Mouse (Mus musculus): Measurements from ENCODE around the gene Abcc10. TPM values are rescaled to one million over a fixed set of nuclear protein-coding genes. Genes with fewer than 3 reads are reported as not detected.

Gene Abcc10
- 8.2 and 9.3 TPM in 2 replicates for polyA plus RNA-seq (2014; fragmentation: Nextera tagmentation; extraction: Ambion mirVana)

GRCm38 (mm10) chr17:46327906-46328534 is at the start of gene Abcc10:
TSS of gene Abcc10 (minus strand) at chr17:46328352.
- Histone ChIP-seq H3K4me1 (replicated peaks; ENCODE audit: control insufficient read depth, insufficient read depth, low read length) (peaks cover 9% of the 10 kb centered on the region; the same call in 1 of the 2 replicates), H3K36me3 (replicated peaks; ENCODE audit: control insufficient read depth, insufficient read depth) (peaks cover 5% of the 10 kb centered on the region; the same call in 1 of the 2 replicates), H3K27me3 (ENCODE audit: control insufficient read depth, insufficient read depth, low read length) (no peaks in the 10 kb centered on the region), H3K9me3 (ENCODE audit: control insufficient read depth, low read length) (no peaks in the 10 kb centered on the region), H3K9ac (peak within 1 kb of the TSS; percentile 89), H3K4me3 (replicated peaks; ENCODE audit: low read length) (peak within 1 kb of the TSS; percentile 79), H3K27ac (peak within 1 kb of the TSS; percentile 94), H3K4me2 (replicated peaks) (peak within 1 kb of the TSS; percentile 89)
- peak; percentile 96 for DNase-seq (ENCODE audit: low spot score)
- peak; percentile 99 for ATAC-seq (ENCODE audit: low FRiP score)
- WGBS: under 1% methylated on average over 40 of the region's 40 CpGs

GRCm38 (mm10) chr17:46371783-46372182 is 43.6 kb upstream of the Abcc10 start:
- no peaks in the 10 kb centered on the region for H3K36me3 ChIP-seq (replicated peaks; ENCODE audit: control insufficient read depth, insufficient read depth)
- H3K27me3 ChIP-seq (ENCODE audit: control insufficient read depth, insufficient read depth, low read length): no peaks in the 10 kb centered on the region
- H3K9ac ChIP-seq: no peak overlapping the region
- DNase-seq (ENCODE audit: low spot score) (no peak), ATAC-seq (ENCODE audit: low FRiP score) (no peak)
- H3K4me2 ChIP-seq (replicated peaks): no peak overlapping the region
- WGBS: 81% methylated on average over 3 of the region's 3 CpGs
- H3K27ac ChIP-seq: no peak overlapping the region
- no peak overlapping the region for H3K4me3 ChIP-seq (replicated peaks; ENCODE audit: low read length)
- H3K9me3 ChIP-seq (ENCODE audit: control insufficient read depth, low read length): no peaks in the 10 kb centered on the region
- H3K4me1 ChIP-seq (replicated peaks; ENCODE audit: control insufficient read depth, insufficient read depth, low read length): no peaks in the 10 kb centered on the region

- no peaks in the 10 kb centered on the region for H3K4me1 ChIP-seq (replicated peaks; ENCODE audit: control insufficient read depth, insufficient read depth, low read length)
- H3K9ac ChIP-seq: no peak overlapping the region
- ATAC-seq (ENCODE audit: low FRiP score) (no peak), DNase-seq (ENCODE audit: low spot score) (no peak)
- H3K4me3 ChIP-seq (replicated peaks; ENCODE audit: low read length): no peak overlapping the region
- H3K36me3 ChIP-seq (replicated peaks; ENCODE audit: control insufficient read depth, insufficient read depth): no peaks in the 10 kb centered on the region
- WGBS: 90% methylated on average over 8 of the region's 8 CpGs
- H3K9me3 ChIP-seq (ENCODE audit: control insufficient read depth, low read length): no peaks in the 10 kb centered on the region
- no peaks in the 10 kb centered on the region for H3K27me3 ChIP-seq (ENCODE audit: control insufficient read depth, insufficient read depth, low read length)
- no peak overlapping the region for H3K4me2 ChIP-seq (replicated peaks)
- no peak overlapping the region for H3K27ac ChIP-seq
These were observed 23.0 kb upstream of the Abcc10 start for GRCm38 (mm10) chr17:46351026-46351700.

GRCm38 (mm10) chr17:46341208-46341607 is 13.1 kb upstream of the Abcc10 start:
- WGBS: 84% methylated on average over 7 of the region's 7 CpGs
- ATAC-seq (ENCODE audit: low FRiP score): no peak
- no peak overlapping the region for H3K9ac ChIP-seq
- no peak overlapping the region for H3K4me3 ChIP-seq (replicated peaks; ENCODE audit: low read length)
- H3K4me1 ChIP-seq (replicated peaks; ENCODE audit: control insufficient read depth, insufficient read depth, low read length): no peaks in the 10 kb centered on the region
- H3K36me3 ChIP-seq (replicated peaks; ENCODE audit: control insufficient read depth, insufficient read depth): no peaks in the 10 kb centered on the region
- H3K4me2 ChIP-seq (replicated peaks): no peak overlapping the region
- H3K27me3 ChIP-seq (ENCODE audit: control insufficient read depth, insufficient read depth, low read length): no peaks in the 10 kb centered on the region
- H3K9me3 ChIP-seq (ENCODE audit: control insufficient read depth, low read length): no peaks in the 10 kb centered on the region
- H3K27ac ChIP-seq: no peak overlapping the region
- DNase-seq (ENCODE audit: low spot score): no peak

- DNase-seq (ENCODE audit: low spot score): peak; percentile 26
These were observed 8.3 kb upstream of the Abcc10 start for GRCm38 (mm10) chr17:46336475-46336874.

GRCm38 (mm10) chr17:46328723-46329122 is 571 bp upstream of the Abcc10 start:
- H3K27me3 ChIP-seq (ENCODE audit: control insufficient read depth, insufficient read depth, low read length): no peaks in the 10 kb centered on the region
- ATAC-seq (ENCODE audit: low FRiP score): no peak
- H3K36me3 ChIP-seq (replicated peaks; ENCODE audit: control insufficient read depth, insufficient read depth): no peaks in the 10 kb centered on the region
- H3K27ac ChIP-seq: peak overlapping the region; percentile 94
- DNase-seq (ENCODE audit: low spot score): no peak
- H3K4me3 ChIP-seq (replicated peaks; ENCODE audit: low read length): peak overlapping the region; percentile 79
- peaks cover 9% of the 10 kb centered on the region; the same call in 1 of the 2 replicates for H3K4me1 ChIP-seq (replicated peaks; ENCODE audit: control insufficient read depth, insufficient read depth, low read length)
- no peaks in the 10 kb centered on the region for H3K9me3 ChIP-seq (ENCODE audit: control insufficient read depth, low read length)
- peak overlapping the region; percentile 89 for H3K9ac ChIP-seq
- peak overlapping the region; percentile 89 for H3K4me2 ChIP-seq (replicated peaks)
- 76% methylated on average over 6 of the region's 6 CpGs for WGBS

More at GRCm38 (mm10) chr17:46336475-46336874, 8.3 kb upstream of the Abcc10 start:
- H3K36me3 ChIP-seq (replicated peaks; ENCODE audit: control insufficient read depth, insufficient read depth): no peaks in the 10 kb centered on the region
- H3K4me3 ChIP-seq (replicated peaks; ENCODE audit: low read length): no peak overlapping the region
- no peak overlapping the region for H3K9ac ChIP-seq
- WGBS: 26% methylated on average over 5 of the region's 5 CpGs
- no peaks in the 10 kb centered on the region for H3K9me3 ChIP-seq (ENCODE audit: control insufficient read depth, low read length)
- H3K27ac ChIP-seq: no peak overlapping the region
- H3K27me3 ChIP-seq (ENCODE audit: control insufficient read depth, insufficient read depth, low read length): no peaks in the 10 kb centered on the region
- no peak overlapping the region for H3K4me2 ChIP-seq (replicated peaks)
- ATAC-seq (ENCODE audit: low FRiP score): no peak
- H3K4me1 ChIP-seq (replicated peaks; ENCODE audit: control insufficient read depth, insufficient read depth, low read length): no peaks in the 10 kb centered on the region

- Histone ChIP-seq H3K4me1 (replicated peaks; ENCODE audit: control insufficient read depth, insufficient read depth, low read length) (peaks cover 9% of the 10 kb centered on the region; the same call in 1 of the 2 replicates), H3K27me3 (ENCODE audit: control insufficient read depth, insufficient read depth, low read length) (no peaks in the 10 kb centered on the region), H3K36me3 (replicated peaks; ENCODE audit: control insufficient read depth, insufficient read depth) (peaks cover 11% of the 10 kb centered on the region; the same call in 1 of the 2 replicates), H3K9me3 (ENCODE audit: control insufficient read depth, low read length) (no peaks in the 10 kb centered on the region), H3K9ac (peak overlapping the region; percentile 89), H3K4me2 (replicated peaks) (peak overlapping the region; percentile 89), H3K4me3 (replicated peaks; ENCODE audit: low read length) (peak overlapping the region; percentile 79), H3K27ac (peak overlapping the region; percentile 94)
- WGBS: 3% methylated on average over 27 of the region's 27 CpGs
- ATAC-seq (ENCODE audit: low FRiP score): no peak
- DNase-seq (ENCODE audit: low spot score): peak; percentile 50
These were observed 693 bp downstream of the Abcc10 start for GRCm38 (mm10) chr17:46327413-46327905.

GRCm38 (mm10) chr17:46322046-46322823 is 5.9 kb downstream of the Abcc10 start:
- H3K9me3 ChIP-seq (ENCODE audit: control insufficient read depth, low read length): no peaks in the 10 kb centered on the region
- H3K27me3 ChIP-seq (ENCODE audit: control insufficient read depth, insufficient read depth, low read length): no peaks in the 10 kb centered on the region
- no peak overlapping the region for H3K27ac ChIP-seq
- WGBS: 93% methylated on average over 14 of the region's 14 CpGs
- H3K4me1 ChIP-seq (replicated peaks; ENCODE audit: control insufficient read depth, insufficient read depth, low read length): peaks cover 4% of the 10 kb centered on the region; the same call in 1 of the 2 replicates
- peaks cover 27% of the 10 kb centered on the region; the same call in 1 of the 2 replicates for H3K36me3 ChIP-seq (replicated peaks; ENCODE audit: control insufficient read depth, insufficient read depth)
- H3K9ac ChIP-seq: no peak overlapping the region
- ATAC-seq (ENCODE audit: low FRiP score) (no peak), DNase-seq (ENCODE audit: low spot score) (no peak)
- H3K4me3 ChIP-seq (replicated peaks; ENCODE audit: low read length): no peak overlapping the region
- H3K4me2 ChIP-seq (replicated peaks): no peak overlapping the region

- WGBS: 84% methylated on average over 6 of the region's 6 CpGs
- Histone ChIP-seq H3K9ac (no peak overlapping the region), H3K4me1 (replicated peaks; ENCODE audit: control insufficient read depth, insufficient read depth, low read length) (no peaks in the 10 kb centered on the region), H3K27ac (no peak overlapping the region), H3K36me3 (replicated peaks; ENCODE audit: control insufficient read depth, insufficient read depth) (peaks cover 27% of the 10 kb centered on the region; the same call in 1 of the 2 replicates), H3K9me3 (ENCODE audit: control insufficient read depth, low read length) (no peaks in the 10 kb centered on the region), H3K27me3 (ENCODE audit: control insufficient read depth, insufficient read depth, low read length) (no peaks in the 10 kb centered on the region), H3K4me3 (replicated peaks; ENCODE audit: low read length) (no peak overlapping the region), H3K4me2 (replicated peaks) (no peak overlapping the region)
- DNase-seq (ENCODE audit: low spot score) (no peak), ATAC-seq (ENCODE audit: low FRiP score) (no peak)
These were observed 7.7 kb downstream of the Abcc10 start for GRCm38 (mm10) chr17:46320492-46320891.
